Mouse (Mus musculus) liver, embryonic 13.5 days (tissue): Measurements from ENCODE around the gene Mymx. TPM values are rescaled to one million over a fixed set of nuclear protein-coding genes. Genes with fewer than 3 reads are reported as not detected.

Experiments used
- ATAC-seq: fragments of 200-750 bp; cut with Nextera tagmentation; 2 replicates; pipeline ENCODE4 v1.8.0; 2017; ENCODE audit warnings: low read depth, mild to moderate bottlenecking, moderate number of reproducible peaks, moderate library complexity
- DNase-seq: peaks from one replicate; pipeline ENCODE4 v3.0.0; 2022
- H3K27ac ChIP-seq: fragments of 300-500 bp; sonication (generic); 2 replicates; pipeline ENCODE4 v1.5.1; 2015; ENCODE audit warnings: moderate library complexity, mild to moderate bottlenecking, inconsistent platforms
- H3K27me3 ChIP-seq: fragments of 300-500 bp; sonication (generic); 2 replicates; pipeline ENCODE4 v1.6.1; 2015; ENCODE audit warnings: mild to moderate bottlenecking, inconsistent platforms
- H3K36me3 ChIP-seq: fragments of 300-500 bp; sonication (generic); 2 replicates; pipeline ENCODE4 v1.6.1; 2015; ENCODE audit warnings: mild to moderate bottlenecking, inconsistent platforms
- H3K4me1 ChIP-seq: fragments of 300-500 bp; sonication (generic); replicated peaks from 2 replicates; pipeline ENCODE4 v1.6.1; 2015; ENCODE audit warnings: inconsistent platforms
- H3K4me2 ChIP-seq: fragments of 300-500 bp; sonication (generic); 2 replicates; pipeline ENCODE4 v1.6.1; 2015; ENCODE audit warnings: inconsistent platforms, mild to moderate bottlenecking, moderate library complexity
- H3K4me3 ChIP-seq: fragments of 300-500 bp; sonication (generic); replicated peaks from 2 replicates; pipeline ENCODE4 v1.5.1; 2015; ENCODE audit warnings: mild to moderate bottlenecking, inconsistent platforms
- H3K9ac ChIP-seq: fragments of 300-500 bp; sonication (generic); 2 replicates; pipeline ENCODE4 v1.6.1; 2015; ENCODE audit warnings: mild to moderate bottlenecking, inconsistent platforms
- H3K9me3 ChIP-seq: fragments of 300-500 bp; sonication (generic); replicated peaks from 2 replicates; pipeline ENCODE4 v1.6.1; 2016; ENCODE audit warnings: inconsistent platforms
- WGBS: fragments of 180-500 bp; shearing (Covaris S2); methylation state at CpG from one replicate; pipeline ENCODE4 v1.1.7; 2015; ENCODE audit not compliant: insufficient replicate concordance; 5-methylcytosine and 5-hydroxymethylcytosine counted together
- polyA plus RNA-seq: library from polyadenylated mRNA; unstranded; fragments of >200 nt; fragmentation: Nextera tagmentation; extraction: Ambion mirVana; gene quantifications from 2 replicates; pipeline ENCODE4 v1.2.1, GENCODE M21; 2015

The Mymx gene
- polyA plus RNA-seq, 1 experiment from 2014 or later, result 0.59 TPM

DNA sequence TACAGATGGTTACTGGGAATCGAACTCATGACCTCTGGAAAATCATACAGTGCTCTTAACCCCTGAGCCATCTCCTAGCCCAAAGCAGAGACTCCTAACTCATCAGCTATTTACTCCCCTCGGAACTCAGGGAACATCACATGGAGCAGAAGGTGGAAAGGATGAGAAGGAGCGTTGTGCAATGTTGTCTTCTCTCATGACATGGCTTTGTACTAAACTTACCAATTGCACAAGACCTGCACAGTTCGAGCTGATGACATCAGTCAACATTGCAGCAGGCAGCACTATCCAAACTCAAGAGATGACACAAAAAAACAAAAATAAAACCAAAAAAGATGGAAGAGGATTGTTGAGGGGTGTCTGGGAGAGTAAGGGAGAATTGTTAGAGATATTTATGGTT lies 6.5 kb upstream of the Mymx start:
- 62% methylated on average over 4 of the region's 4 CpGs for WGBS
- no peak overlapping the region for H3K4me3 ChIP-seq
- no peaks in the 10 kb centered on the region for H3K27me3 ChIP-seq
- peaks cover 32% of the 10 kb centered on the region for H3K4me1 ChIP-seq
- ATAC-seq (peak; percentile 35; the same call in 1 of the 2 replicates), DNase-seq (no peak)
- no peaks in the 10 kb centered on the region for H3K9me3 ChIP-seq
- H3K36me3 ChIP-seq, result no peaks in the 10 kb centered on the region
- peak overlapping the region; percentile 2; the same call in 1 of the 2 replicates for H3K27ac ChIP-seq
- no peak overlapping the region for H3K4me2 ChIP-seq
- H3K9ac ChIP-seq, result no peak overlapping the region

DNA sequence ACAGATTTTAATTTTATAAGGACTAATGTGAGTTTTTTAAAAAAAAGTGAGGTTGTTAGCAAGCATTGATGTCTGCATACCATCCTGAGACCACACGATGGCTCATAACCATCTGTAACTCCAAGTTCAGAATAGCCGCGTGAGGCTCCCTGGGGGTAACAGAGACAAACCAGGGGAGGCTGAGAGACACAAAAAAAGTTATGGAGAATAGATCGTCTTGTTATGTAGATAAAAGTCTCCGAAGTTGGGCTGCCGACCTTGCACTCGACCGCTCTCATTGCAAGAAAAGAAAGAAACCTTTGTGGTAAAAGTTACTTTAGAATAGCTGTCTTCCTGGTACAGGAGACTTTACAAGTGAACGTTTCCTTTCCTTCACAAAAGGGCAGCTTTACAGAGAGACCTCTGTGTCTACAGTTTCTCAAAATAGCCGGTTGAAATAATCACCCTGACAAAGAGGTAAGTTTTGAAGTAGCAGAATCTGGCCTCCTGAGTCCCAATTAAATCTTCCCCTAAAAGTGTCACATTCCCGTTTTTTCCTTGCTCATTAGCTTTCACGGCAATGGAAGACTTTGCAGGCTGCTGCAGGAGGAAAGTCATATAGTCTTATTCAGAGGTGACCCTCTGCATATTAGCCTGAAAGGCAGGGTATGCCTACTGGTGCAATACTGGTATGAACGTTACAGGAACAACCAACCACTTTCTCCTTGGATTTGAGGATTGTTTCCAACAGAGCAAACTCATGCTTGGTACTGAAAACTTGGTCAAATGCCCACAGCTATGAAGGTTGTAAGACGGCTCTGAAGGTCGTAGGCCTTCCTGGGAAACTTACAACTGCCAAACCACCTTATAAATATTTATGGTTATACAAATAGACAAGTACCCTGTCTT lies 5.3 kb upstream of the Mymx start:
- no peak overlapping the region for H3K4me3 ChIP-seq
- H3K9me3 ChIP-seq, result no peaks in the 10 kb centered on the region
- WGBS, result 76% methylated on average over 15 of the region's 15 CpGs
- H3K4me2 ChIP-seq, result no peak overlapping the region
- no peaks in the 10 kb centered on the region for H3K27me3 ChIP-seq
- ATAC-seq (no peak), DNase-seq (no peak)
- H3K36me3 ChIP-seq, result no peaks in the 10 kb centered on the region
- no peak overlapping the region for H3K9ac ChIP-seq
- H3K27ac ChIP-seq, result no peak overlapping the region
- peaks cover 27% of the 10 kb centered on the region for H3K4me1 ChIP-seq

DNA sequence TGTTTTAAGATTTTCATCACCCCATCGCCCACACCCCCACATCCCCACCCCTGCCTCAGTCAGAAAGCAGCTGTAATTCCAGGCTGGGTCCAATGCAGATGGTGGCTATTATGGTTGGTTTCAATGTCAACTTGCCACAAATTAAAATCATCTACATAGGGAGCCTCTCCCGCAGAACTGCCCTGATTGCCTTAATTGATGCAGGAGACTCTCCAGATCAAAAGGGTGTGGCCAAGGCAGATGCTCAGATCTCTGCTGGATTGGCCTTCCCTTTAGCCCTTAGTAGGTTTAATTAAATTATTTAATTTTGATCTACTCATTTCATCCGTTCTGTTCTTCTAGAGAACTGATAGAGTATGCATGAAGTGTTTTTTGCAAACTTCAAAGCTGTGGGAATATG lies 1.1 kb upstream of the Mymx start:
- Histone ChIP-seq H3K4me2 (no peak overlapping the region), H3K9ac (no peak overlapping the region), H3K27me3 (0 out of 2 replicates have a peak, but pooled peaks cover 7% of the 10 kb centered on the region), H3K27ac (no peak overlapping the region), H3K36me3 (no peaks in the 10 kb centered on the region), H3K4me1 (peaks cover 45% of the 10 kb centered on the region), H3K4me3 (no peak overlapping the region), H3K9me3 (no peaks in the 10 kb centered on the region)
- WGBS, result 78% methylated on average over 3 of the region's 3 CpGs
- ATAC-seq, result no peak
- no peak for DNase-seq

DNA sequence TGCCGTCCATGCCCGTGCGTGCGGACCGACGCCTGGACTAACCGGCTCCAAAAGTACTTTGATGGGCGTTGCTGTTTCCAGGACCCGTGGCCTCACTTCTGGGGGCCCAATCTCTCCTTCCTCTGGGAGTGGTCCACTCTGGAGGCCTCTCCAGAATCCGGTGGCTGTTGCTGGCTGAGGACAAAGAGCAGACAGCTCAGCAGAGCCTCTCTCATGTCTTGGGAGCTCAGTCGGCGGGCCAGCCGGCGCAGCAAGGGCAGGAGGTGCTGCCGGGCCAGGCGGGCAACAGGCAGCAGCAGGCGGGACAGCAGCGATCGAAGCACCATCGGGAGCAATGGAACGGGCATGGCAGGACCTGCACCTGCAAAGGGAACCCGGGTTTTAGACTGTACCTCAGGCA lies 577 bp downstream of the Mymx start:
- Histone ChIP-seq H3K9me3 (no peaks in the 10 kb centered on the region), H3K36me3 (no peaks in the 10 kb centered on the region), H3K27ac (peak overlapping the region; percentile 11; the same call in 1 of the 2 replicates), H3K4me3 (peak overlapping the region; percentile 23), H3K4me2 (peak overlapping the region; percentile 56), H3K9ac (peak overlapping the region; percentile 40), H3K27me3 (0 out of 2 replicates have a peak, but pooled peaks cover 7% of the 10 kb centered on the region), H3K4me1 (peaks cover 59% of the 10 kb centered on the region)
- 36% methylated on average over 22 of the region's 22 CpGs for whole genome bisulfite sequencing
- DNase-seq, result no peak
- ATAC-seq, result no peak

DNA sequence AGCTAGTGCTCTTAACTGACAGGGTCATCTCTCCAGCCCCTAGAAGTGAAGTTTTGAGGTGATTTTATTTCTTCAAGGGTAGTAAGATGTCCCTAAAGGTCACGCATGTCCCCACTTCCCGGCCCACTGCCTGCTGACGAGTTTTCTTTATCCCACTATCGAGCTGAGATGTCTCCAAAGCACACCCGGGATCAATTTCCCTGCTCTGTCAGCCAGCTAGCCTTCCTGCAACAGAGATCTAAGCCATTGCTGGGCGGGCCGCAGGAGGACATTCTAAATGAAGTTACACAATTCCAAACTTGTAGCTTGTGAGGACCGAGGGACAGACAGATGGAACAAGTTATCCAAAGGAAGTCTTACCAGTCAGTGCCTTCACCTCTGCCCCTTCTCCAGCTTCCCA lies 1.6 kb downstream of the Mymx start:
- Histone ChIP-seq H3K9me3 (no peaks in the 10 kb centered on the region), H3K27me3 (0 out of 2 replicates have a peak, but pooled peaks cover 7% of the 10 kb centered on the region), H3K27ac (0 out of 2 replicates have a peak overlapping the region, but pooled peaks have one; percentile 2), H3K9ac (0 out of 2 replicates have a peak overlapping the region, but pooled peaks have one; percentile 4), H3K4me3 (no peak overlapping the region), H3K36me3 (no peaks in the 10 kb centered on the region), H3K4me2 (0 out of 2 replicates have a peak overlapping the region, but pooled peaks have one; percentile 80), H3K4me1 (peaks cover 68% of the 10 kb centered on the region)
- 64% methylated on average over 8 of the region's 8 CpGs for WGBS
- DNase-seq (no peak), ATAC-seq (no peak)

DNA sequence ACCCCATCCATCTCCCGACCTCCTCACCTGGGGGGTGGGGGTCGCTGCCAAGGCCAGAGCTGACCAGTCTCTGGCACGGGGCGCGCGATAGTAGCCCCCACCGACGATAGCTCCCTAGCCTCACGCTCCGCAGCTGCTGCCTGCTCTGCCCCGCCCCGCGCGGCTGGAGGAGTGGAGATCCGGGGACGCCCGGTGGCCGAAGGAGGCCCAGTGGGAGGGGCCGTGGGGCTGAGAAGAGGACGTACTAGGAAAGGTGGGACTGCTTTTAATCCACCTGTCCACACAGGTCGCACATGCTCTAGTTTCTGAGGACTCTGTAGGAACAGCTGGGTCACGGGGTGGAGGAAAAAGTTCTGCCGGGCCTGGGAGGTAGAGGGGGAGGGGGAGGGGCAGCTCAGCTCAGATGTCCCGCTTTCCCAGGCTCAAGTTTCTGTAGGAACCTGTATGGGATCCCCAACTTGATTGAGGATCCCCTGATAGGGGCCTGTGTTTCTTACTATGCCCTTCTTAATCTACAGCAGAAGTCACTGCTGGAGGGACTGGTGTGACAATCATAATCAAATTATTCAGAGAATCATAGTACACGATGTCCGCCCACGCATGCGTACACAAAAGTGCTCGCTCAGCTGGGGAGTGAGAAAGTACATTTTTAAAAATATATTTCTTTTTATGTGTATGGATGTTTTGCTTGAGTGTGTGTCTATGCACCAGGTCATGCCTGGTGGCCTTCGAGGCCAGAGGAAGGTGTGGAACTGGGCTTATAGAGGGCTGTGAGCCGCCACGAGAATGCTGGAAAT lies 2.3 kb downstream of the Mymx start, which contains the start of gene Slc29a1:
Slc29a1 (minus strand) TSS at position 161 of the 797 bp plus-strand sequence.
- Histone ChIP-seq H3K27ac (peak within 1 kb of the TSS; percentile 23; the same call in 1 of the 2 replicates), H3K27me3 (0 out of 2 replicates have a peak, but pooled peaks cover 7% of the 10 kb centered on the region), H3K36me3 (no peaks in the 10 kb centered on the region), H3K4me1 (peaks cover 70% of the 10 kb centered on the region), H3K4me3 (peak within 1 kb of the TSS; percentile 53), H3K9ac (peak within 1 kb of the TSS; percentile 69), H3K4me2 (peak within 1 kb of the TSS; percentile 80), H3K9me3 (no peaks in the 10 kb centered on the region)
- 19% methylated on average over 32 of the region's 32 CpGs for WGBS
- ATAC-seq (peak; percentile 21), DNase-seq (peak; percentile 62)

DNA sequence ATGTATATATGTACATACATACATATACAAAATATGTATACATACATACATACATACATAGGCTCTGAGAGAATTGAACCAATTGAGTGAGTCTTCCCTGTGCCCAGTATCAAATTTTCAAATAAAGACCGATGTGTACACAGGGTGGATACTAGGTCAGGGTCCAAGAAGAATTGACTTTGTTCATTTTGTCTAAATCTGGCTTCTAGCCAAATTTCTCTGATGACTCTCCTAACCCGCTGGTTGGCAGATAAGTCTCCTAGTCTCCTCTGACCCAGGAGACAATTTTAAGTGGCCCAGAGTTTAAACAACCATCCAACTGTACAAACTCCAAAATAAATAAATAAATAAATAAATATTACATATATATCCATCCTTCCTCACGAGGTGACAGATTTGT lies 3.0 kb downstream of the Mymx start:
- H3K4me2 ChIP-seq, result peak overlapping the region; percentile 80
- 0 out of 2 replicates have a peak, but pooled peaks cover 7% of the 10 kb centered on the region for H3K27me3 ChIP-seq
- DNase-seq, result no peak
- H3K27ac ChIP-seq, result peak overlapping the region; percentile 18; the same call in 1 of the 2 replicates
- H3K4me1 ChIP-seq, result peaks cover 77% of the 10 kb centered on the region
- no peaks in the 10 kb centered on the region for H3K9me3 ChIP-seq
- 54% methylated on average over 3 of the region's 3 CpGs for WGBS
- H3K36me3 ChIP-seq, result no peaks in the 10 kb centered on the region
- no peak for ATAC-seq
- peak overlapping the region; percentile 53; the same call in 1 of the 2 replicates for H3K4me3 ChIP-seq
- peak overlapping the region; percentile 69; the same call in 1 of the 2 replicates for H3K9ac ChIP-seq

DNA sequence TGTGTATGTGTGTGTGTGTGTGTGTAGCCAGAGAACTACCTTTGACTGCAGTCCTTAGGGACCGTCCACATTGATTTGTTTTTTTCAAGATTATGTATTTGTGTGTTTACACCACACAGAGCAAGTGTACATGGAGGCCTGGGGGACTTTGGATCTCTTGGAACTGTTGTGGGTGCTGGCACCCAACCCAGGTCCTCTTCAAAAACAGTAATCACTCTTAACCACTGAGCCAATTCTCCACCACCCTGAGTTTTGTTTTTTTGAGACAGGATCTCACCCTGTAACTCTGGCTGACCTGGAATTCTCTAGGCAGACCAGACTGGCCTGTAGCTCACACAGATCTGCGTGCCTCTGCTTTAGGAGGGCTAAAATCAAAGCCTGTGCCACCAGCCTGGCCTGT lies 3.5 kb downstream of the Mymx start:
- Histone ChIP-seq H3K9me3 (no peaks in the 10 kb centered on the region), H3K27ac (peak overlapping the region; percentile 18; the same call in 1 of the 2 replicates), H3K9ac (no peak overlapping the region), H3K36me3 (no peaks in the 10 kb centered on the region), H3K4me3 (no peak overlapping the region), H3K27me3 (0 out of 2 replicates have a peak, but pooled peaks cover 7% of the 10 kb centered on the region), H3K4me1 (peaks cover 83% of the 10 kb centered on the region), H3K4me2 (no peak overlapping the region)
- DNase-seq, result no peak
- WGBS, result 73% methylated on average over 2 of the region's 2 CpGs
- ATAC-seq, result no peak

DNA sequence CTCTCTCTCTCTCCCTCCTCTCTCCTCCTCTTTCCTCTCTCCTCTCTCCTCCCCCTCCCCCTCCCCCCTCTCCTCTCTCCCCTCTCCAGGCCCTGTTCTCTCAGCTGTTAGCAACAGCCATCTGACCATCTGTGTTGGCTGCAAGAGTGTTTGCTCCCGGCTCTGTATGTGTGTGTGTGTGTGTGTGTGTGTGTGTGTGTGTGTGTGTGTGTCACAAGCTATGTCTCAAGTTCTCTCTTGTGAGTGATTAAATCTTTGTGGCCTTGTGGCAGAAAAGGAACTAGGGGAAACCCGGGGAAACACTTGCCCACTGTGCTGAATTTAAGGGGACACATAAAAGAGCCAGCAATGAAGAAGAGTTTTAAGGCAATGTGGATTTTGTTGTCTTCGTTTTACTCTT lies 4.1 kb downstream of the Mymx start:
- H3K27ac ChIP-seq, result peak overlapping the region; percentile 16; the same call in 1 of the 2 replicates
- DNase-seq, result no peak
- 16% methylated on average over 3 of the region's 3 CpGs for WGBS

DNA sequence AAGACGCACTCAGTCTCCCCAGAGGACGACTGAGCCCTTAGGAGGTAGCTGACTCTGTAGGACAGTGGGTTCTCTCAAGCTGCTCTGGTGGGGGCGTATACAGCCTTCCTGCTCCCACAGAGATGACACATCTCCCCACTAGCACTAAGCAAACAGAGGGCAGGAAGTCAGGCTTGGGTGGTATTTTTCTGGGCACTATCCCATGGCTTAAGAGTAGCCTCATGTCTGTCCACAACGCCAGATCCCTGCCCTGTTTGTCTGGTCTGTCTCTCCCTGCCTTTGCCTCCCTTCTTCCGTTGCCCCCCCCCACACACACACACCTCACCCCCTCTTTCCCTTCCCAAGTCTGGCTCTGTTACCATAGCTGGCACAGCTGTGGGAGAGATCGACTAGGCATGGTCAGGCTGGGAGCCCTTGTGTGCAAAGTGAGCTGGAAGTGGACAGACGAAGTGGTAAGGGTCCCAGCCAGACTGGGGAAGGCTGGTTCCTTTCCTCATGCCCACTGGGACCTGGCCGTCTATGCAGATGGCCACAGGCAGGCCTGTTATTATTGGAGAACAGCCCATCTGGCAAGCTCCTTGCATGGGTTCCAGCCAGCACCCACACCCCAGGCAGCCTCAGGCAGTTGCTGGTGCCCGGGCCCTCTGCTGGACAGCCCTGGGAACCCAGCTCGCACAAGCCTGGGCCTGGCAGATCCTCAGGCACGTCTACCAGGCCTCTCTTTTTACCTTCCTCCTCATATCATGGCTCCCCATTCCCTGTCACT lies 5.1 kb downstream of the Mymx start:
- H3K9ac ChIP-seq, result peak overlapping the region; percentile 47; the same call in 1 of the 2 replicates
- WGBS, result 36% methylated on average over 11 of the region's 11 CpGs
- peak; percentile 30 for ATAC-seq
- peak overlapping the region; percentile 97 for H3K27ac ChIP-seq
- peak; percentile 70 for DNase-seq
- no peaks in the 10 kb centered on the region for H3K9me3 ChIP-seq
- H3K4me2 ChIP-seq, result 0 out of 2 replicates have a peak overlapping the region, but pooled peaks have one; percentile 100
- peaks cover 4% of the 10 kb centered on the region for H3K36me3 ChIP-seq
- H3K27me3 ChIP-seq, result 0 out of 2 replicates have a peak, but pooled peaks cover 7% of the 10 kb centered on the region
- H3K4me1 ChIP-seq, result peaks cover 91% of the 10 kb centered on the region
- no peak overlapping the region for H3K4me3 ChIP-seq

More for the DNA sequence above, 4.1 kb downstream of the Mymx start:
- Histone ChIP-seq H3K27me3 (0 out of 2 replicates have a peak, but pooled peaks cover 7% of the 10 kb centered on the region), H3K4me1 (peaks cover 89% of the 10 kb centered on the region), H3K36me3 (no peaks in the 10 kb centered on the region), H3K9me3 (no peaks in the 10 kb centered on the region), H3K9ac (no peak overlapping the region), H3K4me2 (no peak overlapping the region), H3K4me3 (no peak overlapping the region)
- ATAC-seq, result no peak
